7 mouse cellular contexts compared by ENCODE assay signal in the genomic region with DNA sequence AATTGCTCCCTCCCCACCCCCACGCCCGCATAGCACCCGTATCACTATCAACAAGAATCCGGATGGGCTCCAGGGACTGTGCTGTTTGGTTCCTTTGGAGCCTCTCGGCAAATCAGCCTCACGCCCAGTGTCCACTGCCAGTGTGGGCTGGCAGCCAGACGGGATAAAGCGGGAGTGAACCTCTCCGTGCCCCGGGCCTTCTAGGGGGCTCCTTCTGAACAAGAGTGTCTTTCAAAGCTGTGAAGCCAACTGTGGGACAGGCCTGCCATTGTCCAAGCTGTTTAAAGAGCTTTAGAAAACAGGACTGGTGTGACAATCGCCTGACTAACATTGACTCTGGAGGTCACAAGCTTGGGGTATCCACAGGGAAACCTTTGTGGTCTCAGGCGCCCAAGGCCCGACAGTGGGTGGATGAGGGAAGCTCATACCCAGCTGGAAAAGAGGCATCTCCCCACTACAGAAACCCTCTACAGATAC.
DNase-seq lines count a peak whose midpoint lies in the region; ATAC-seq and TF ChIP-seq lines count a peak whose summit lies in the region.

No protein-coding gene starts in this region.

- H3K36me3 ChIP-seq in intestine, embryonic 16.5 days (ENCODE audit: control insufficient read depth, insufficient read depth, low read length): no peaks in the 10 kb centered on the region
- H3K36me3 ChIP-seq in kidney, embryonic 14.5 days (ENCODE audit: control insufficient read depth, insufficient read depth, low read length): no peaks in the 10 kb centered on the region

- no peak overlapping the region for H3K4me2 ChIP-seq in intestine, embryonic 16.5 days (ENCODE audit: low read depth, low read length)
- no peak overlapping the region for H3K4me2 ChIP-seq in kidney, embryonic 14.5 days (replicated peaks; ENCODE audit: low read depth, low read length)

- no peak for TF ChIP-seq CTCF in brain, embryonic 14.5 days (IDR thresholded peaks at IDR 0.05; ENCODE audit: borderline replicate concordance, extremely low read depth, insufficient read depth, insufficient read length)

- 70% methylated on average over 13 of the region's 13 CpGs for WGBS in intestine, embryonic 16.5 days
- WGBS in kidney, embryonic 14.5 days: 78% methylated on average over 13 of the region's 13 CpGs

- DNase-seq in brain, embryonic 14.5 days (ENCODE audit: low read depth): peak; percentile 70
- peak; percentile 68 for DNase-seq in cerebellum, adult 9-10 months
- peak; percentile 78 to 82 for DNase-seq in heart, adult 18-20 months
- DNase-seq in lung, postnatal 4 days: peak; percentile 27 to 51
- DNase-seq in liver: no peak

- no peak overlapping the region for H3K4me3 ChIP-seq in intestine, embryonic 16.5 days (ENCODE audit: low read length)
- H3K4me3 ChIP-seq in kidney, embryonic 14.5 days (ENCODE audit: low read length): no peak overlapping the region

- TF ChIP-seq POLR2A in brain, embryonic 14.5 days (IDR thresholded peaks at IDR 0.05; ENCODE audit: borderline replicate concordance, extremely low read depth, insufficient read depth, insufficient read length, poor library complexity, severe bottlenecking): no peak

- no peaks in the 10 kb centered on the region for H3K4me1 ChIP-seq in intestine, embryonic 16.5 days (ENCODE audit: control insufficient read depth, insufficient read depth, low read length)
- peaks cover under 1% of the 10 kb centered on the region; the same call in 1 of the 2 replicates for H3K4me1 ChIP-seq in kidney, embryonic 14.5 days (ENCODE audit: control insufficient read depth, insufficient read depth, low read length)

- no peaks in the 10 kb centered on the region for H3K9me3 ChIP-seq in intestine, embryonic 16.5 days (ENCODE audit: control insufficient read depth, low read length)
- peaks cover 4% of the 10 kb centered on the region; the same call in 1 of the 2 replicates for H3K9me3 ChIP-seq in kidney, embryonic 14.5 days (ENCODE audit: control insufficient read depth, low read length)

- no peak overlapping the region for H3K9ac ChIP-seq in intestine, embryonic 16.5 days (ENCODE audit: low read depth, low read length)
- no peak overlapping the region for H3K9ac ChIP-seq in kidney, embryonic 14.5 days (ENCODE audit: low read depth, low read length)

- H3K27me3 ChIP-seq in intestine, embryonic 16.5 days (replicated peaks; ENCODE audit: control insufficient read depth, insufficient read depth, low read length): no peaks in the 10 kb centered on the region
- no peaks in the 10 kb centered on the region for H3K27me3 ChIP-seq in kidney, embryonic 14.5 days (ENCODE audit: control insufficient read depth, insufficient read depth, low read length)

- H3K27ac ChIP-seq in intestine, embryonic 16.5 days (ENCODE audit: low read length): no peak overlapping the region
- H3K27ac ChIP-seq in kidney, embryonic 14.5 days (ENCODE audit: low read depth, low read length): no peak overlapping the region

- peak; percentile 33; the same call in 1 of the 2 replicates for ATAC-seq in intestine, embryonic 16.5 days
- ATAC-seq in kidney, embryonic 14.5 days (ENCODE audit: low FRiP score, low TSS enrichment): no peak
